Mouse (Mus musculus): ENCODE measurements around the gene Cracr2a.

Cracr2a gene

GRCm38 (mm10) chr6:127693681-127694080 is 132.5 kb downstream of the Cracr2a start:
- DNase-seq (ENCODE audit: low spot score), result no peak

- no peak for DNase-seq (ENCODE audit: low spot score)
Observed at GRCm38 (mm10) chr6:127701036-127701783, 140.1 kb downstream of the Cracr2a start.

GRCm38 (mm10) chr6:127708218-127708628 is 147.1 kb downstream of the Cracr2a start:
- DNase-seq (ENCODE audit: low spot score), result no peak

- DNase-seq (ENCODE audit: low spot score), result no peak
Observed at GRCm38 (mm10) chr6:127714906-127715305, 153.8 kb downstream of the Cracr2a start.

GRCm38 (mm10) chr6:127715428-127715827 is 154.3 kb downstream of the Cracr2a start:
- DNase-seq (ENCODE audit: low spot score), result no peak

- no peak for DNase-seq (ENCODE audit: low spot score)
Observed at GRCm38 (mm10) chr6:127717239-127718137, 156.3 kb downstream of the Cracr2a start.

- DNase-seq (ENCODE audit: low spot score), result no peak
Observed at GRCm38 (mm10) chr6:127719875-127720274, 158.7 kb downstream of the Cracr2a start.

- no peak for DNase-seq (ENCODE audit: low spot score)
Observed at GRCm38 (mm10) chr6:127723126-127723525, 162.0 kb downstream of the Cracr2a start.

Data from adipocyte (in vitro differentiated cells).